Mouse (Mus musculus) NIH3T3 (cell line): ENCODE measurements at regions not wholly inside any gene's neighbourhood (a gene's known extent, or its start where the extent isn't known, plus 50 kb on each side); places are given as distances from the start of the nearest gene placed in this dataset.
A peak's percentile ranks its signal among the peaks of the same experiment; 100 is the strongest.

Experiments used
- DNase-seq: peaks from one replicate; pipeline ENCODE4 v3.0.0-alpha.2; 2012; ENCODE audit warnings: low read depth

DNA sequence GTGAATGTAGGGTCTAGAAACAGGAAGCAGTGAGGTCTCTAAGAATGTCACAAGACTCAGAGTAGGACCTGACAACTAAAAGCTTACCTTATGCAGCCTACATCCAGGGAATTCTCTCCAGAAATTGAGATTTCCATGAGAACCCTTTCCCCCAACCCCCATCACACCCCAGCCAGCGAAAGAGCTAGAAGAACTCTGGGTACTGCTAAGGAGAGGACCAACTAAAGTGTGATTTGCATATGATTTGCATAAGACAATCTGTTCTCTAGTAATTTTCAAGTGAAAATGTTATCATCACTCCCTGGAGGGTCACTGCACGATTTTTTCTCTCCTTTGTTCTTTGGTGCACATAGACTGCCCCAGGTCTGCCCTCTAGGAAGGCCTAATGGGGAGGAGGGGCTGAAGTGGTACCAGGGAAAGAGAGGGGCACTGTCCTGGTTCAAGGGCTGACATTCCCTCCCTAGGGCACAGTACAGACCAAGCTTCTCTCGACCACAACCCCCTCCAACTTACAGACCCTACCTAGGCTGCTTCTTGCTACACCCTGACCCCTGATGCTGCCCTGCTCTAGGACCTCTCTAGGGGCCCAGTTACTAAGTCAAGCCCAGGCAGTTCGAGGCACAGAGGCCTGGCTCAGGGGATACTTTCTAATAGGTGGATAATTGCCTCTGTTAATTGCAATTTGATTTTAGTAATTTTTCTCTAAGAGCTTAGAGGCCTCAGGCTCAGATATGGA, 77.4 kb upstream of the Pja1 start:
- DNase-seq: no peak

GRCm38 (mm10) chrX:99544410-99544809, 73.3 kb upstream of the Pja1 start:
- DNase-seq: no peak

DNA sequence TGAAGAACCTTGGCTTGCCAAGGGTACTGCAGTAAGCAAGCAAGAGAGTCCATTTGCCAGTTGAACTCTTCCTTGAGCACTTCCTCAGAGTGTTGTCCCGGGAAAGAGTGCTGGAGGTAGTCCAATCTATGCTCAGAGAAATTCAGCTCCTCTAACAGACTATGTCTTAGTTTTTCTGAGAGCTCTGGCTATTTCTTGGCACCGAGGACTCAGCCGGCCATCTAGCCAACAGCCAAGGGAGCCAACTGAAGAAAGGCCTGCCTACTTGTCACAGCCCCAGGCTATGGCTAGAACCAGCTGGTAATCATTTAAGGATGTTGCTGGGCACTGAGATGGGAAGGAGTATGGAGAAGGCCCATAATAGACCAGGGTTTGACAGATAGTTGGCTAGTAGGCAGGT, 70.8 kb upstream of the Pja1 start:
- no peak for DNase-seq

DNA sequence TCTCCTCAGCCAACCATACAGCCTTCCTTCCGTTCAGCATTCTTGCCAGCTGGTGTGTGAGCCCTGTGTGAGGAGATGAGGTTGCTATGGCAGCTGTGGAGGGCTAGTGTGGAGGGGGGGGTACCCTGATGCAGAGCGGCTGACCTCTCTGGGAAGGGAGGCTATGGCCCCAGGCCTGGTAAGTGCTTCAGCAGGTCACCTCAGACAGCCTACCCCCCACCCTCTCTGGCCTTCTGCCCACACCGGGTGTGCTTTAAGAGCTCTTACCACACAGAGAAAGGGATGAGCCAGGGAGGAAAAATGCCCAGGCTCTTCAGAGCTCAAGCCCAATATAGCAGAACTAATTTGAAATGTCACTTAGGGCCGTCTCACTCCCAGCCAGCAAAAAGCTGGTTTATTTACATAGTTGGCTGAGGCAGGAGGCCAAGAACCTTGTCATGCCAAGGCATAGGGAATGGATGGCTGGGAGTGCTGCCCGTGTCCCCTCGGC, 69.1 kb upstream of the Pja1 start:
- peak; percentile 17 for DNase-seq

DNA sequence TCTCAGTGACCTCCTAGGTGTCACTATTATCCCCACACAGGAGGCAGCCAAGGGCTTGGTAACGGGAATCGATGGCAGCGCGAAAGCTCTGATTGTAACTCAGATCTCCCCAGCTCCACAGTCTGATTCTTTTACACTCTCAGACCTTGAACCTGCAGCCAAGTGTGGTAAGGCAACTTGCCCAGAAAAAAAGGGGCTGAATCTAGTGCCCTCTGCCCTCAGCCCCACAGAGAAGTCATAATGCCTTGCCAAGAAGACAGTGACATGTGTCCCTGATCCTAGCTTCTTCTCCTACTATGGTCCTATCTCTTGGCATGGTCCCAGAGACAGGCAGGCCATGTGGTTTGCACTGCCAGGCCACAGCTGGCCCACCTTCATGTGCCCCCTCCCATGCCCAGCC, 68.6 kb upstream of the Pja1 start:
- DNase-seq: no peak

GRCm38 (mm10) chrX:99537814-99538213, 66.7 kb upstream of the Pja1 start:
- DNase-seq: no peak

DNA sequence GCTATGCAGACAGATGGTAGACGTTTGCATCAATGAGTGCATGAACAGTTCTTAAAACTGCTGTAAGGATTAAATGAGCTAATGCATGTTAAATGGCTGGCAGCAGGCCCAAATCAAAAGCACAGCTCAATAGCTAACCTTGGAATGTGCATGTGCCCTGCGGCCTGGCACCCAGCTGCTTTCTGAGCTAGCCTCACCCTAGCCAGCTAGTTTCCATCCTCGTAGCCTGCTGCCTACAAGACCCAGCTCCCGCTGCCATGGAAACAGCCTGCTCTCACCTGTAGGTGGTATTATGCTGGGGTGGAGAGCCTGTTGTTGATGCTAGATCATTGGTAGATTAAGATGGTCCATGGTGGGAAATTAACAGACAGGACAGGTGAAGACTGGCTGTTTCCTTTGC, 63.8 kb upstream of the Pja1 start:
- no peak for DNase-seq

GRCm38 (mm10) chrX:99531154-99531553, 60.1 kb upstream of the Pja1 start:
- peak; percentile 68 for DNase-seq

DNA sequence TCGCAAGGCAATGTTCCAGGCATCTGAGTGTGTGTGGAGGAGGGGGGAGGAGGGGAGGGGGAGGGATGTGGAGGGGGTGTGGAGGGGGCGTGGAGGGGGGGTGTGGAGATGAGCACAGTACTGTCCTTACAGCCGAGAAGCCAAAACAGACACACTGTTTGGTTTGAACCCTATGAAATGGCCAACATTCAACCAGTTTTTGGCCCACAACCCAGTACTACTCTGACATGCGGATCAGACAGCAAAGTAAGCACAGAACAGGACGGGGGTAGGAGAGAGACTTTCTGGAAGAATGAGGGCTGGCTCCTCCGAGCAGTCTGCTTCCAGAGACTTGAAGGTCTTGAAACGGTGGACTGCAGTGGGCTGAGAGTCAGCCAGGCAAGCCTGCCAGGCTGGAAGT, 59.4 kb upstream of the Pja1 start:
- peak; percentile 21 for DNase-seq

DNA sequence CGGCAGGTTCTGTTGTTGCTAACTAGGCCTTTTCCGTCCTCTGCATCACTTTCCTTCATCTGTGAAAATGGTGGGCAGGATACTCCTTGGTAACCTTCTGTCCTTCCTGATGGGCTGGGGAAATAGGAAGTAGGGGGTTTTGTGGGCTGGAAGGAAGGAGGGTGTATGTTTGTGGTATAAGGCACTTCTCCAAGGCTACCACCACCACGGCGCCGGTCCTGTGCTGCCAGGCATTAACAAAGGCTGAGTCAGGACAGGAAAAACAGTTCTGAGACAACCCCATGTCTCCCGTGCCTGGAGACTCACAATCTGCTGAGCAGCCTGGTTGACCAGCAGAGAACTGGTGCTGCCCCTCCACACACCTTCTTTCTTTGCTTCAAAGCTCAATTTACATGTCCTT, 52.2 kb upstream of the Pja1 start:
- DNase-seq: peak; percentile 6

- peak; percentile 83 for DNase-seq
These were observed 51.8 kb upstream of the Pja1 start for GRCm38 (mm10) chrX:99522830-99523229.

DNA sequence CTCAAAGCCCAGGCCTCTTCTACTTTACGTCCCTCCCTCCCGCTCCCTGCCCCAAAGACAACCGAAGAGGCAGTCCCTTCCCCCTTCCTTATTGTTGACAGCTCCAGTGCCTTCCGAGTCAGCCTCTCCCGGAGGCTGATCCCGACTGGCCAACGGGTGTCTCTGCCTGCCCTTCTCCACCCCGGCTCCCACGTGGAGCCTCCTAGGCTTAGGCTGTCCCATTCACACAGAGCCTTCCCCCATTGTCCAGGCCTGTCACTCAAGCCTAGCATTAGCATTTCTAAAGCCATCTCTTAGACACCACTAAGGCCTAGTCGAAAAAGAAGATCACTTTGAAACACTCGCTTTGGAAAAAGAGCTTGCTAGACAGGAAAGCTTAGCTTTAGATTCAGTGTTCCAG, 51.2 kb upstream of the Pja1 start:
- no peak for DNase-seq

DNA sequence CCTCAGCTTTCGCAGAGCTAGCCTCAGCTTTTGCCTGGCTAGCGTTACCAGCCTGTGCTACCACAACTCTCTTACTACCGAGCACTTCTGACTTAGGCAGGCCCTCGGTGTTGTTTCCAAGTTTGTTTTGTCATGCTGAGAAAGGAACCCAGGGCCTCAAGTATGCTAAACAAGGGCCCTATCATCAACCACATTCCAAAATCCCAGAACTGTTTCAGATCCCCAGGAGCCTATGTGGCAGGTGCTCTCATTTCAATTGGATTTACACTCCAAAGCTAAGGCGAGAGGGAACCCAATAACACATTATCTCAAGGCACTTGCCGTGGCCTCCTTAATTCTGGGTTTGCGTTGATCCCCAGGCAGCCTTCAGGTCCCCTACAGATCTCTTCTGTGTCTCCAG, 50.8 kb upstream of the Pja1 start:
- no peak for DNase-seq
